Mouse (Mus musculus) thymus, postnatal 4 days (tissue): ENCODE measurements around the gene Rpl10a.
"Not testable (repeated sequence)": the region's sequence is repeated elsewhere in the genome, so short reads cannot be mapped to it uniquely, and the experiment has no call there.

ENCODE experiments used
- DNase-seq: peaks from one replicate; pipeline ENCODE4 v3.0.0; 2021

The Rpl10a gene

GRCm38 (mm10) chr17:28310831-28311230 lies 17.4 kb upstream of the Rpl10a start:
- DNase-seq = no peak

- no peak for DNase-seq
These were observed 16.7 kb upstream of the Rpl10a start for GRCm38 (mm10) chr17:28311366-28312132.

DNA sequence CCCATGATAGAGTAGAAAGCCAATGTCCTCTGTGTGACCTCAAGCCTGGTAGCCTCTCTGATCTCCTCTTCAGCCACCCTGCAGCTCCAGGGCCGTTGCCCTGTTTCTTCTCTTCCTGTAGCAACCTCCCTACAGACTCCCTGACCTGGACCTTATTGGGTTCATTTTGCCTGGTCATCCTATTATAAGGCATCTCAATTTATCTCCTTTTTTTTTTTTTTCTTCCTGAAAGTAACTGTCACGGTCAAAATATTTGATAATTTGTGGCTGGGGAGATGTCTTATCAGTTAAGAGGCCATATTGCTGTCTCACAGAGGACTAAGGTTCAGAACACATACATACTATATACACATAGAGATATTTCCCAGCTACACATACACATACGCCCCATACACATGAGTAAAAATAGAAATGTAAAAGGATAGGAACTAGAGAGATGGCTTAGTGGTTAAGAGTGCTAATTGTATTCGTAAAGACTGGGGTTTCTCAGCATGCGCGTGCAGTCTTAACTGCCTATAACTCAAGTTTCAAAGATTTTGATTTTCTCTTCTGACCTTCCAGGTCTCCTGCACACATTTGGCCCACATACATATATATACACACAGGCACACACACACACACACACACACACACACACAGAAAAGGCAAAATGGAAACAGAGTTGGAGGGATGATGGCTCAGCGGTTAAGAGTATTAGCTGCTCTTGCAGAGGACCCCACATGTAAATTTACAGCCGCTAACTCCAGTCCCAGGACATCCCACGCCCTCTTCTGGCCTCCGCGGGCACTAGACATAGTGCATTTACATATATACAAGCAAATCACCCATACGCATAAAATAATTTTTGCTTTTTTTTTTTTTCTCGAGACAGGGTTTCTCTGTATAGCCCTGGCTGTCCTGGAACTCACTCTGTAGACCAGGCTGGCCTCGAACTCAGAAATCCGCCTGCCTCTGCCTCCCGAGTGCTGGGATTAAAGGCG lies 15.7 kb upstream of the Rpl10a start:
- DNase-seq = peak; percentile 66

- peak; percentile 98 for DNase-seq
These were observed 14.9 kb upstream of the Rpl10a start, which contains the start of gene Fance for GRCm38 (mm10) chr17:28313212-28313879. Gene Fance, plus strand, starts transcription at chr17:28313519.

- DNase-seq = no peak
These were observed 14.4 kb upstream of the Rpl10a start for GRCm38 (mm10) chr17:28313880-28314225.

GRCm38 (mm10) chr17:28315611-28316160 lies 12.6 kb upstream of the Rpl10a start:
- DNase-seq = no peak

- no peak for DNase-seq
These were observed 11.8 kb upstream of the Rpl10a start for GRCm38 (mm10) chr17:28316476-28316875.

GRCm38 (mm10) chr17:28317091-28317490 lies 11.2 kb upstream of the Rpl10a start:
- DNase-seq = no peak

- DNase-seq = no peak
These were observed 10.5 kb upstream of the Rpl10a start for GRCm38 (mm10) chr17:28317725-28318124.

- DNase-seq = no peak
These were observed 6.6 kb upstream of the Rpl10a start for GRCm38 (mm10) chr17:28321700-28322099.

DNA sequence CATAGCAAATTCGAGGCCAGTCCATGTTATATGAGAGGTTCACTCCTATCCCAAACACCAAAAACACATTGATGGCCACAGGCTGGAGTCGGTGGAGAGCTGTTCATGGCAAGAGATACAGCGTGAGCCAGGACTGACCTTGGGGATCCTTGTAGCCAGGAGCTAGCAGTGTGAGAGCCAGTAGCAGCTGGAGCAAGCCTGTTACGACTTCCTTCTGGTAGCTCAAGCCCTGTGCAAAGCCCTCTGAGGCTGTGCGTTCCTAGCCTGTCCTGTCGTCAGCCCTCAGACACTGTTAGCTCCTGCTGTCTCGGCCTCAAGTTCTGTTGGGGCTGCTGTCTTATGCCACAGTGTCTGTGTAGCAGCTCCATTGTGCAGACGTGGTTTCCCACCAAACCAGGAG lies 4.5 kb upstream of the Rpl10a start:
- DNase-seq = no peak

DNA sequence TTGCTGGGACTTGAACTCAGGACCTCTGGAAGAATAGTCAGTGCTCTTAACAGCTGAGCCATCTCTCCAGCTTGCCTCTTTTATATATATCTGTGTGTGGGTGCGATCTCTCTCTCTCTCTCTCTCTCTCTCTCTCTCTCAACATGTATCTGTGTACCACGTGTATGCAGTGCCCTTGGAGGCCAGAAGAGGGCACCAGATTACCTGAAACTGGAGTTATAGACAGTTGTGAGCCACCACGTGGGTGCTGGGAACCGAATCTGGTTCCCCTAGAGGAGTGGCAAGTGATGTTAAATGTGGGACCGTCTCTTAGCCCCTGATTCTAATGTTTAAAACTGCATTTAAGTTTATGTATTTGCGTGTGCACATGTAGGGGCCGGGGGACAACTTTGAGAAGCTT lies 3.9 kb upstream of the Rpl10a start:
- DNase-seq = not testable (repeated sequence)

DNA sequence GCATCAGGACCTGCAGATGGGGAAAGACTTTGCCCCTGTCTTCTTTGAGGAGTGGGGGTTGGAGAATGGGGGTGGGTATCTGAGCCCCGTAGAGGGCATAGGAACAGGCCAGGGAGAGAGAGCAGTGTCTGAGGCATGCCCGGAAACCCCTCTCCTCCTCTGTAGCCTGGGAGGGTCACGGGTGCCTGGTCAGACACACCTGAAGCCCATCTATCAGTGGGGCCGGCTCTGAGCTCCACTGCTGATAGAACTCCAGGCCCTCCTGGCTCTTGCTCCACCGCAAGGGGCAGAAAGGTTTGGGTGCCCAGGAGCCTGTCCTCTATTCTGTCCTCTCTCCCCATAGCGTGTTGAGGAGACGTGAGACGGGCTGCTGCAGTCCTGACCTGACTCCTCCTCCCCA lies 2.5 kb upstream of the Rpl10a start:
- no peak for DNase-seq

- no peak for DNase-seq
These were observed 1.3 kb upstream of the Rpl10a start for GRCm38 (mm10) chr17:28326951-28327350.

GRCm38 (mm10) chr17:28327673-28328325 lies 472 bp upstream of the Rpl10a start:
- no peak for DNase-seq

- no peak for DNase-seq
These were observed 675 bp downstream of the Rpl10a start for GRCm38 (mm10) chr17:28328946-28329345.

DNA sequence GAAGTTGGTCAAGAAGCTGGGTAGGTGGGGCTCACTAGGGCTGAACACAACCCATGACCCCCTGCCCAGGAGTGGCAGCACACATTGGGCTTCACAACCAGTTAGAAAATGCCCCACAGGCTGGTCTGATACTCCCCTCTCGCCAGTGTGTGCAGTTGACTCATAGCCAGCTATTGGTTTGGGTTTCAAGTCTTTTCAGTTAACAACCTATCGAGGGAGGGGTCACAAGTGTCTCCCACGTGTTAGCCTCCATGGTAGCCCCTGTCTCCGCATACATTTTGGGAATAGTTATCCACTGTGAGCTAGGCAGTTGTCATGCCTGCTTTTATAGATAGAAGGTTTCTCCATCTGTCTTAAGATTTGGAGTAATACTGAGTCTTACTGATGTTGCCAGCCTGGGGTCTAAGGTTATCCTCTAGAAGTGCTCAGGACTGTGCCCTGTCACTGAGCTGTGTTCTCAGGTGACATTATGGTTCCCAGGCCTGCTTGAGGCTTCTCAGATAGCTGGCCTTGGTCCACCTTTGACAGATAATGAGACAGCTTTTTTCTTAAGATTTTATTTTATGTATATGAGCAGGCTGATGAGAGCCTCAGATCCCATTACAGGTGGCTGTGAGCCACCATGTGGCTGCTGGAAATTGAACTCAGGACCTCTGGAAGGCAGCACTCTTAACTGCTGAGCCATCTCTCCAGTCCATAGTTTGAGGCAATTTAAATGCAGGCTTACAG lies 1.4 kb downstream of the Rpl10a start:
- no peak for DNase-seq

GRCm38 (mm10) chr17:28330232-28330546 lies 1.9 kb downstream of the Rpl10a start:
- no peak for DNase-seq

DNA sequence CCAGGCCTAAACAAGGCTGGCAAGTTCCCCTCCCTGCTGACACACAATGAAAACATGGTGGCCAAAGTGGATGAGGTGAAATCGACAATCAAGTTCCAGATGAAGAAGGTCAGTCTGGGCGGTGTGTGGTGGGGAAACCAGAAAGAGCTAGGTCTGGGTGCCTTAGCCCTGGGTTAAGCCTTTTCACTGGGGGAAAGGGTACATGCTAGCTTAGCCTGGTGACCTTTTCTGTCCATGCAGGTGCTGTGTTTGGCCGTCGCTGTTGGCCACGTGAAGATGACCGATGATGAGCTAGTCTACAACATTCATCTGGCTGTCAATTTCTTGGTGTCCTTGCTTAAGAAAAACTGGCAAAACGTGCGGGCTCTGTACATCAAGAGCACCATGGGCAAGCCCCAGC lies 2.3 kb downstream of the Rpl10a start:
- DNase-seq = not testable (repeated sequence)

DNA sequence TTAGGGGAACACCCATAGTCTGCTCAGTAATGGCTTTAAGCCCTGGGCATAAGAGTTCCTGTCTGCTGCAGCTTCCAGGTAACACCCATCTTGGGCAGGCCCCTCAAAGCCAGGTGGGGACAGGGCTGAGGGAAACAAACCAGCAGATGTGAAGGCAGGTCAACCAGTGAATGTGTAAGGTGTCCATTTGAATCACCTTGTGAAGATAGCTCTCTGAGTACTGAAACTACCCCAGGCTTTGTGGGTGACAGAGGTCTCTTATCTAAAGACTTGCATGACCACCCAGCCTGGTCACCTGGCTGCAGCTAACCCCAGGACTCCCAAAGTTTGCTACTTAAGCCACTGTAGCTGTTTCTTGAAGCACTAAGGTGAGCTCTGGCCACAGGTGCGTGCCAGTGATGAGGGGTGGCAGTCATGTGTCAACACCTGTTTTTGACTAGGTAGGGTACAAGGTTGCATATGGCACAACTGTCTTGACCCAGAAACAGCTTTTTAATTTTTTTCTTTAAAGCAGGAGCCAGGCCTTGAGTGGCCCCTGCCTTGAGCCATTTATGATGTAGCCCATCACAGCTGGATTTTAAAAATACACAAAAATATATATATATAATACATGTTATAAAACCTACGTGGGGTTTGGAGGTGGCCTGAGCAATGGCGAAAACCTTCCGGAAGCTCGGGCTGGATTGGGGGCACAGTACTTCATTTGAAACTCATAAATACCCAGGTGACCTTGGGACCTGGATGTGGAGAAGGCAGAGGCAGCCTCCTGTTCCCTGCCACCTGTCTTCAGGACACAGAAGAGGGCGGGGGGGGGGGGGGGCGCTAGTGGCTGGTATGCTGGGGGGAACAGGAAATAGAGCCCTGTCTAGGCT lies 3.2 kb downstream of the Rpl10a start:
- DNase-seq = no peak
